Mouse (Mus musculus) G1E (cell line): ENCODE measurements around the gene Ermap.

Experiments
- CTCF ChIP-seq: IDR thresholded peaks from 2 replicates; pipeline ENCODE4 v1.5.1; 2012; ENCODE audit warnings: low read depth, low read length, inconsistent platforms, mixed read lengths
- GATA1 ChIP-seq: IDR thresholded peaks from 2 replicates; pipeline ENCODE4 v1.6.1; 2012; ENCODE audit warnings: borderline replicate concordance, low read length, inconsistent platforms, mixed read lengths
- GATA2 ChIP-seq: IDR thresholded peaks from 2 replicates; pipeline ENCODE4 v1.6.1; 2012; ENCODE audit warnings: low read depth, low read length, inconsistent platforms, borderline replicate concordance
- POLR2AphosphoS5 ChIP-seq: IDR thresholded peaks from 2 replicates; pipeline ENCODE4 v1.6.1; 2012; ENCODE audit warnings: low read depth, low read length, inconsistent platforms; ENCODE audit not compliant: insufficient replicate concordance
- TAL1 ChIP-seq: conservative IDR thresholded peaks from 2 replicates; pipeline ENCODE4 v1.6.1; 2012; ENCODE audit warnings: low read depth, low read length, inconsistent platforms, mixed read lengths

DNA sequence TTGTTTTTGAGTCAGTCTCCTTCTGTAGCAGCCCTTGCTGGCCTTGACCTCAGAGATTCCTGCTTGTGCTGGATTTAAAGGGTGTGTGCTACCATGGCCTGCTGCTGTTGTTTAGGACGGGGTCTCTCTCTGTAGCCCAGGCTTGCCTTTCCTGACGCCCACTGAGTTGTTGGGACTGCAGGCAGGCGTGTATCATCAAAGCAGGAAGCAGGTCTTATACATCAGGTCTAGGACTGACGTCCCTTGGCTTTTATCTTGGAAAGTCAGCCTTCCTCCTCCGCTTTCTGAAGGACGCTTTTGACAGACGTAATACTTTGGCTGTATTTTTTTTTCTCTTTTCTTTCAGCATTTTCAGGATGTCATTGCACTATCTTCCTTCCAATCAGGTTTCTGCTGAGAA lies 23.9 kb downstream of the Ermap start:
- TF ChIP-seq CTCF (no peak), TAL1 (no peak), GATA1 (no peak), GATA2 (no peak), POLR2AphosphoS5 (no peak)
